Mouse (Mus musculus): ENCODE results near the gene Ces2c. TPM values are rescaled to one million over a fixed set of nuclear protein-coding genes. Genes with fewer than 3 reads are reported as not detected.
"Not testable (repeated sequence)": the region's sequence is repeated elsewhere in the genome, so short reads cannot be mapped to it uniquely, and the experiment has no call there.

The Ces2c gene
- total and polyA plus RNA-seq, 2 experiments, result 49.1 to 111 TPM

DNA sequence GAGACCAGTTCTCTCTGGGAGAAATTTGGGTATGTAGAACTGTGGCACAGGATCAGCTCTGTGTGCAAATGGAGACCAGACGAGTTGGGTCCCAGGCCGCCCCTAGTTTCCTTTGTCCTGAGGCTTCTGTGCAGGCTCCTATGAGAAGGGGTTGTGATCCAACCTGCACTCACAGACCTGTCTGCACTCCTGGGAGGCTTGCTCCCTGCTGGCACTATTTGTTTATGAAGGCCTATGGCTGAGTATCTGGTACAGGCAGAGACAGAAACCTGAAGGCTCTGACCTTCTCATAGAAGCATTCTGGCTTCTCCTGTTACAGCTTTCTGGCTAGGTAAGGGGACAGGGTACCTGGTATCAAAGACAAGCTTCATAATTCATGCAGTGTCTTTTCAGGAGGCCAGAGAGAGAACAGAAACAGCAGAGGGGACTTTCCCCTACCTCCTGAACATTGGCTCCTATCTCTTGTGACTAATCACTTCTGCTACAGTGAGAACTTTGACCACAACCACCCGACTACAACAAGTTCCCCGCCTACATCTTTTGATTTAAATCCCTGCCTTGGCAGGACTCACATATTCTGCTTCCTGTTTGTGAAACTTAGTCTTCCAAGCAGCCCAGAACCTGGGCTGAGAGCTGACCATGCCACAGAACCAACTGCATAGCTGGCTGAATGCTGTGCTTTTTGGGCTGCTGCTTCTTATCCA is 39.5 kb downstream of the Ces2c start:
- DNase-seq (ENCODE audit: extremely low read depth, low read depth, low spot score); H3K9ac ChIP-seq (ENCODE audit: low read depth, low read length); H3K4me3 ChIP-seq (ENCODE audit: insufficient read depth, low read depth, low read length); H3K79me2 ChIP-seq (ENCODE audit: control insufficient read depth, insufficient read depth, low read length); H3K27ac ChIP-seq (replicated peaks; ENCODE audit: insufficient read depth, low read depth, low read length); H3K27me3 ChIP-seq (ENCODE audit: control insufficient read depth, insufficient read depth, low read length); H3K4me1 ChIP-seq (ENCODE audit: control insufficient read depth, insufficient read depth, low read length); H3K36me3 ChIP-seq (ENCODE audit: control insufficient read depth, insufficient read depth, low read length): not testable (repeated sequence)
- WGBS, result no CpG with 5 or more reads among the region's 4 CpGs

DNA sequence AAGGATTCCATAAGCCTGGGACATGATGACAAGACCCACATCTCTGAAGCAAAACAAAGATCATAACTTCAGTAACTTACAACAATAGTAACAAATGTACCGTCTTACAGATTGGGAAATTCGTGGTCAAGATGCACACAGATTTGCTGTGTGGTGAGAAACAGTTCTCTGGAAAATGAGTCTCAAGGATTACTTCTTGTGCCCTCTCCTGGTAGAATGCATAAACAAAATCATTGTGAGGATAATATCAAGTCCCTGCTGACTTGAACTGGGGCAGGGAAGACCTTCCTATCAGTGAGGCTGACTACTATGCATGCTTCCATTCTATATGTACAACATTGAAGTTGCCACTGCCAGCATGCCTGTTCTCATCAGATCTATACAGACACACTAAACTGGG is 54.9 kb downstream of the Ces2c start:
- H3K9ac ChIP-seq (ENCODE audit: low read depth, low read length), result no peak overlapping the region
- 75% methylated on average over 2 of the region's 2 CpGs for WGBS
- H3K79me2 ChIP-seq (ENCODE audit: control insufficient read depth, insufficient read depth, low read length), result no peaks in the 10 kb centered on the region
- DNase-seq (ENCODE audit: extremely low read depth, low read depth, low spot score), result peak; percentile 33
- no peak overlapping the region for H3K27ac ChIP-seq (replicated peaks; ENCODE audit: insufficient read depth, low read depth, low read length)
- H3K4me1 ChIP-seq (ENCODE audit: control insufficient read depth, insufficient read depth, low read length), result no peaks in the 10 kb centered on the region
- no peak for TF ChIP-seq POLR2A (IDR thresholded peaks at IDR 0.05; ENCODE audit: extremely low read depth, insufficient read depth, low read length)
- TF ChIP-seq CTCF (IDR thresholded peaks at IDR 0.05; ENCODE audit: low read depth, low read length), result no peak; the same call in 1 of the 2 replicates
- H3K27me3 ChIP-seq (ENCODE audit: control insufficient read depth, insufficient read depth, low read length), result no peaks in the 10 kb centered on the region
- no peaks in the 10 kb centered on the region for H3K36me3 ChIP-seq (ENCODE audit: control insufficient read depth, insufficient read depth, low read length)
- H3K4me3 ChIP-seq (ENCODE audit: insufficient read depth, low read depth, low read length), result no peak overlapping the region

Other genes with a start within 250 kb of the Ces2c start
- 0.07 TPM in 1 of 2 replicates, not detected in the other for gene Cdh16, start 222.7 kb upstream of the Ces2c start, total RNA-seq (2014; rRNA removed)
- gene Cdh16, start 222.7 kb upstream of the Ces2c start, polyA plus RNA-seq (2012; rRNA removed), result not detected in 2 replicates
- 0.34 and 0.46 TPM in 2 replicates for gene Rrad, start 215.7 kb upstream of the Ces2c start, total RNA-seq (2014; rRNA removed)
- 0.23 and 0.50 TPM in 2 replicates for gene Rrad, start 215.7 kb upstream of the Ces2c start, polyA plus RNA-seq (2012; rRNA removed)
- 18.7 and 18.9 TPM in 2 replicates for gene Ciao2b, start 205.1 kb upstream of the Ces2c start, total RNA-seq (2014; rRNA removed)
- 20.4 and 24.2 TPM in 2 replicates for gene Ciao2b, start 205.1 kb upstream of the Ces2c start, polyA plus RNA-seq (2012; rRNA removed)
- gene Ces2a, start 113.1 kb upstream of the Ces2c start, total RNA-seq (2014; rRNA removed), result 551 and 915 TPM in 2 replicates
- 242 and 580 TPM in 2 replicates for gene Ces2a, start 113.1 kb upstream of the Ces2c start, polyA plus RNA-seq (2012; rRNA removed)
- gene Ces2b, start 15.5 kb upstream of the Ces2c start, total RNA-seq (2014; rRNA removed), result 0.07 and 0.46 TPM in 2 replicates
- 0.05 and 0.29 TPM in 2 replicates for gene Ces2b, start 15.5 kb upstream of the Ces2c start, polyA plus RNA-seq (2012; rRNA removed)
- 120 and 259 TPM in 2 replicates for gene Ces2e, start 79.2 kb downstream of the Ces2c start, total RNA-seq (2014; rRNA removed)
- 137 and 182 TPM in 2 replicates for gene Ces2e, start 79.2 kb downstream of the Ces2c start, polyA plus RNA-seq (2012; rRNA removed)
- gene Ces2f, start 100.3 kb downstream of the Ces2c start, total RNA-seq (2014; rRNA removed), result not detected in 2 replicates
- not detected in 2 replicates for gene Ces2f, start 100.3 kb downstream of the Ces2c start, polyA plus RNA-seq (2012; rRNA removed)
- 34.6 and 36.9 TPM in 2 replicates for gene Ces2g, start 114.7 kb downstream of the Ces2c start, total RNA-seq (2014; rRNA removed)
- gene Ces2g, start 114.7 kb downstream of the Ces2c start, polyA plus RNA-seq (2012; rRNA removed), result 19.6 and 31.6 TPM in 2 replicates
- 0.07 and 0.18 TPM in 2 replicates for gene Ces2h, start 153.8 kb downstream of the Ces2c start, total RNA-seq (2014; rRNA removed)
- 0.22 and 0.26 TPM in 2 replicates for gene Ces2h, start 153.8 kb downstream of the Ces2c start, polyA plus RNA-seq (2012; rRNA removed)
- gene Ces3a, start 201.5 kb downstream of the Ces2c start, total RNA-seq (2014; rRNA removed), result 819 and 925 TPM in 2 replicates
- 768 and 1,045 TPM in 2 replicates for gene Ces3a, start 201.5 kb downstream of the Ces2c start, polyA plus RNA-seq (2012; rRNA removed)
- gene Ces3b, start 236.7 kb downstream of the Ces2c start, total RNA-seq (2014; rRNA removed), result 271 and 504 TPM in 2 replicates
- gene Ces3b, start 236.7 kb downstream of the Ces2c start, polyA plus RNA-seq (2012; rRNA removed), result 213 and 453 TPM in 2 replicates